Mouse (Mus musculus) midbrain, embryonic 13.5 days (tissue): ENCODE results near the gene Hsph1. TPM values are rescaled to one million over a fixed set of nuclear protein-coding genes. Genes with fewer than 3 reads are reported as not detected.

Experiments
- ATAC-seq: fragments of 200-750 bp; cut with Nextera tagmentation; 2 replicates; pipeline ENCODE4 v1.8.0; 2017; ENCODE audit warnings: mild to moderate bottlenecking, moderate TSS enrichment, moderate library complexity
- H3K27ac ChIP-seq: fragments of 300-500 bp; sonication (generic); 2 replicates; pipeline ENCODE4 v1.5.1; 2015; ENCODE audit warnings: inconsistent platforms, mild to moderate bottlenecking, moderate library complexity
- H3K27me3 ChIP-seq: fragments of 300-500 bp; sonication (generic); 2 replicates; pipeline ENCODE4 v1.6.1; 2015; ENCODE audit warnings: mild to moderate bottlenecking, inconsistent platforms
- H3K36me3 ChIP-seq: fragments of 300-500 bp; sonication (generic); 2 replicates; pipeline ENCODE4 v1.6.1; 2015; ENCODE audit warnings: mild to moderate bottlenecking, inconsistent platforms
- H3K4me1 ChIP-seq: fragments of 300-500 bp; sonication (generic); replicated peaks from 2 replicates; pipeline ENCODE4 v1.6.1; 2015; ENCODE audit warnings: inconsistent platforms
- H3K4me2 ChIP-seq: fragments of 300-500 bp; sonication (generic); replicated peaks from 2 replicates; pipeline ENCODE4 v1.6.1; 2015; ENCODE audit warnings: moderate library complexity, mild to moderate bottlenecking, inconsistent platforms
- H3K4me3 ChIP-seq: fragments of 300-500 bp; sonication (generic); replicated peaks from 2 replicates; pipeline ENCODE4 v1.5.1; 2015; ENCODE audit warnings: mild to moderate bottlenecking, inconsistent platforms
- H3K9ac ChIP-seq: fragments of 300-500 bp; sonication (generic); replicated peaks from 2 replicates; pipeline ENCODE4 v1.6.1; 2015; ENCODE audit warnings: mild to moderate bottlenecking, inconsistent platforms
- H3K9me3 ChIP-seq: fragments of 300-500 bp; sonication (generic); 2 replicates; pipeline ENCODE4 v1.6.1; 2016; ENCODE audit warnings: mild to moderate bottlenecking, inconsistent platforms
- WGBS: fragments of 180-500 bp; shearing (Covaris S2); methylation state at CpG from one replicate; pipeline ENCODE4 v1.1.7; 2015; 5-methylcytosine and 5-hydroxymethylcytosine counted together
- polyA plus RNA-seq: library from polyadenylated mRNA; unstranded; fragments of >200 nt; fragmentation: Nextera tagmentation; extraction: Ambion mirVana; gene quantifications from 2 replicates; pipeline ENCODE4 v1.2.1, GENCODE M21; 2015

Gene Hsph1
- polyA plus RNA-seq, 1 experiment from 2014 or later = 101 TPM

DNA sequence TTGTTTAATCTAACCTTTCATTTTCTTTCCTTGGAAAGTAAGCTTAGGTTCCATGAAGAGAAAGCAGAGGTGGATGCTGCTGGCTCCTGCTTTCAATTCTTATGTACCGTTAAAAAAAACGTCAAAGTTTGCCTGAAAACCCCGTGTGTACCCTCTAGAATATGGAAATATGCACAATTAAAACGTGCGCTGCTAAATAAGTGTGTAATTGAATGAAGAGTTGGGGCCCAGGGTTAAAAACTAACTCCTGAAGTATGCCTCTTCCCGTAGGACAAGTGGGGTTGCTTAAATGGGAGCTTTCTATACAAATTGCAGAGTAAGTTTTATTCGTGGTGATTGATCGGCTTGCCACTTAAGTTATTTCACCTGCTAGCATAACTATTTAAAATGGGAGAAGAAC, 1.1 kb upstream of the Hsph1 start:
- Histone ChIP-seq H3K9me3 (no peaks in the 10 kb centered on the region), H3K4me1 (peaks cover 31% of the 10 kb centered on the region), H3K27ac (no peak overlapping the region), H3K4me3 (peak overlapping the region; percentile 66), H3K27me3 (no peaks in the 10 kb centered on the region), H3K36me3 (peaks cover 14% of the 10 kb centered on the region), H3K9ac (peak overlapping the region; percentile 67; the same call in 1 of the 2 replicates), H3K4me2 (peak overlapping the region; percentile 96)
- ATAC-seq = no peak
- 54% methylated on average over 8 of the region's 8 CpGs for WGBS

DNA sequence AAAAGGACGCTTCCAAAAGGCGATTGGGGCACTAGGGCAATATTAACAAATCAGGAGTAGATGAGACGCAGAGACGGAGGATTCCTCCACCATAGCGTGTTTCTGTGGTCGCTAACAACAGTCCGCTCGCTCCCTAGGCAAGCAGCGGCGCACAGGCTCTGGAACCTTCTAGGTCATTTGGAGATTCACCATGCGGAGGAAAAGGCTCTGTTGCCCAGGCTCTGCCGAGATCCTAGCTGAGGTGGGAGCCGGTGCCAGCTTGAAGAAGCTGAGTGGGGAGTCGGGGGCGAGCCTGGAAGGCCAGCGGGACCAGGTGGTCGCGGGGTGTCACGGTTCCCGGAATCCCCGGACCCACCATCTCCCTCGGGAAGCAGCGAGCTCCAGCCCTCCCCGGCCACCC, 620 bp downstream of the Hsph1 start:
- peak overlapping the region; percentile 76 for H3K9ac ChIP-seq
- H3K4me1 ChIP-seq = peaks cover 31% of the 10 kb centered on the region
- H3K27me3 ChIP-seq = no peaks in the 10 kb centered on the region
- no peak for ATAC-seq
- WGBS = under 1% methylated on average over 24 of the region's 24 CpGs
- H3K36me3 ChIP-seq = peaks cover 32% of the 10 kb centered on the region
- H3K4me2 ChIP-seq = peak overlapping the region; percentile 96
- H3K9me3 ChIP-seq = no peaks in the 10 kb centered on the region
- peak overlapping the region; percentile 83 for H3K27ac ChIP-seq
- H3K4me3 ChIP-seq = peak overlapping the region; percentile 66

DNA sequence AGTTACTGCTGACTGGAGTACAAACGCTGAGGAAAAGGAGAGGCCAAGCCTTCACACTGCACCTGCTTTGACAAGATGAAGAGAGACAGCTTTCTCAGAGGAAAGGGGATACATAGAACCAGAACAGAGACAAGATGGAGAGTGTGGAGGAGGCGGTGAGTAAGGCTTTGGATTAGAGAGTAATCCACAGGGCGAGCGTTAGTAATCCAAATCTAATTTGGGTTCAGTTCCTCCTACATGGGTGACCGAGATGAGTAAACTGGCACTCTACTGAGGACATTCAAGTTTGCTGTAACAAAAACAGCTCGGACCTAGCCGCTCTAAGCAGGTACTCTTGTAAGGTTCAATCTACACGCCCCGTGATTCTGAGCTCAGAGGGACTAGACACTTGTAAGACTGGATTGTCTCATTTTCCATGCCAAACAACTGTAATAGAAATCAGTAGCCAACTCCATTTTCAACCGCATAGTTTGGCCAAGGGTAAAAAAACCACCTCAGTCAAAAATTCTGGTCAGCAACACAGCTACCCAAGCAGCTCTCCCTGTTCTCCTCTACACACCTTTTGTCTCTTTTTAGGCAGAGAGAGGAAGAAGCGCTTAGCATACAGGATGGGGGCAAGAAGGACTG, 1.7 kb downstream of the Hsph1 start:
- 73% methylated on average over 11 of the region's 11 CpGs for whole genome bisulfite sequencing
- Histone ChIP-seq H3K4me2 (peak overlapping the region; percentile 96), H3K27ac (no peak overlapping the region), H3K4me1 (peaks cover 31% of the 10 kb centered on the region), H3K9me3 (no peaks in the 10 kb centered on the region), H3K4me3 (peak overlapping the region; percentile 66), H3K36me3 (peaks cover 42% of the 10 kb centered on the region), H3K27me3 (no peaks in the 10 kb centered on the region), H3K9ac (peak overlapping the region; percentile 76)
- ATAC-seq = no peak

DNA sequence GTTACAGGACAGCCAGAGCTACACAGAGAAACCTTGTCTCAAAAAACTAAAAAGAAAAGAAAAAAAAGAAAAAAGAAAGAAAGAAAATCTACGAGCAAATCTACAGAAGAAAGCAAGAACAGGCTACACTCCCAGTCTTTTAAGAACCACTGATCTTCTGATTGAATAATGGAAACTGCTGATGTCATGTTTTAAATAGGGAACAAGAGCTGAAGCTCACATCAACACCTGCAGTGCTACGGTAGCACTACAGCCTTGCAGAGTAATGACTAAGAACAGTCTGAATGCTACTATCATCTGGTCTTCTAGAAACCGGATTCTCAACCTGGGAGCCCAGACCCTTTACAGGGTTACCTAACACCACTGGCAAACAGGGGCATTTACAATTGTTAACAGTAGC, 10.6 kb downstream of the Hsph1 start:
- Histone ChIP-seq H3K27me3 (no peaks in the 10 kb centered on the region), H3K27ac (no peak overlapping the region), H3K9ac (no peak overlapping the region), H3K4me2 (no peak overlapping the region), H3K9me3 (no peaks in the 10 kb centered on the region), H3K4me1 (no peaks in the 10 kb centered on the region), H3K4me3 (no peak overlapping the region), H3K36me3 (peaks cover 88% of the 10 kb centered on the region)
- ATAC-seq = no peak
- 90% methylated on average over 3 of the region's 3 CpGs for WGBS

DNA sequence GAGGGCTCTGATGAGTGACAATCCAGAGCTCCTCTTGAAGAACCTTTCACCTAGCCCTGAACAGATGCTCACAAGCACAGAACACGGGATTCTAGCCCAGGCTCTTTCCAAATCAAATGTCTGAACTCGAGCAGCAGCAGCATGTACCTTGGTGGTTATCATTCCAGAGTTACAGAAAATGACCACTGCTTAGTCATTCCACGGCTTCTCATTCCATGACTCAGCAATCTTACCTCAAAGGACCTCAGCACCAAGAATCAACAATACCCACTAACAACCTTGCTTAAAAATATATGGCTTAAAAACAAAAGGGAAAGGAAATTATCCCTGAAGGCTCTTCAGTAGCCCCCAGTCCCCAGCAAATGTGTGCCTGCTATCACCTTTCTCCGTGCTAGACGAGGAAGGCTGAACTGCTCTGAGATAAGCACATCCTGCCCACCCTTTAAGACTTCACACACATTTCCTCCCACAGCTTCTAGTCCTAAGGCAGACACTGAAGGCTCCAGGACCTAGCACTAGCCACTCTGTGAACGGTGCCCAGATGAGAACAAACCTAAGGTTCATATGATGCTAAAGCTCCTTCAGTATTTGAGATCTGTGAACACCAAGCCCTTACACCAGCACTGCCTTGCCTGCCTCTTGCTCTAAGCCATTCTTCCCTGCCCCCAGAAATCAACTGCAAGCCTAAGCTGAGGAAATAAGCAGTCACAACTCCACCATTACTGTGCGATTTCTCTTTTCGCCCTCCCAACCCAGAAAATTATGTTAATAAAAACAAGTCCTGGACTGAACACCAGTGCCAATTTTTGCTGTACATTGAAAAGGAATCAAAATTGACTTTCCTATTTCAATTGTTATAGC, 12.1 kb downstream of the Hsph1 start:
- no peak for ATAC-seq
- WGBS = 91% methylated on average over 8 of the region's 8 CpGs
- Histone ChIP-seq H3K4me2 (no peak overlapping the region), H3K27ac (no peak overlapping the region), H3K4me3 (no peak overlapping the region), H3K9ac (no peak overlapping the region), H3K4me1 (no peaks in the 10 kb centered on the region), H3K36me3 (peaks cover 88% of the 10 kb centered on the region), H3K9me3 (no peaks in the 10 kb centered on the region), H3K27me3 (no peaks in the 10 kb centered on the region)

DNA sequence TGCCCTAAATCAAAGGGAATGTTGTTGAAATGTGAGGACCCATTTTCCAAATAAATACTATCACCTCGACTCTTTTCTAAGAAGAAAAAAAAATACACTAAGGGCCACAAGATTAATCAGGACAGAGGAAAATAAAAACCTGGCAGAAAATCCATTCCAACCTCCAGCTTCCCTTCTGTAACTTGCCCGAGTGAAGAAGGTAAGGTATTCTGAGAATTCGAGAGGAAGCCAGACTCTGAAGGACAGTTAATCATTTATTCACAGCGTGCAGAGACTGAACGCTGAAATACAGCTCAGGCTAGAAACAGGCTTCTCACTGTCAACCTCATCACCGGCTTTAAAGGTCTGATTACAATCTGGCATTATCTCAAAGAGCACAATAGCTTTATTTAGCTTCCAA, 13.5 kb downstream of the Hsph1 start:
- H3K9ac ChIP-seq = 0 out of 2 replicates have a peak overlapping the region, but pooled peaks have one; percentile 11
- no peaks in the 10 kb centered on the region for H3K4me1 ChIP-seq
- no peaks in the 10 kb centered on the region for H3K27me3 ChIP-seq
- H3K4me3 ChIP-seq = no peak overlapping the region
- ATAC-seq = no peak
- no peak overlapping the region for H3K4me2 ChIP-seq
- H3K9me3 ChIP-seq = no peaks in the 10 kb centered on the region
- 84% methylated on average over 6 of the region's 6 CpGs for WGBS
- H3K36me3 ChIP-seq = peaks cover 92% of the 10 kb centered on the region
- no peak overlapping the region for H3K27ac ChIP-seq

DNA sequence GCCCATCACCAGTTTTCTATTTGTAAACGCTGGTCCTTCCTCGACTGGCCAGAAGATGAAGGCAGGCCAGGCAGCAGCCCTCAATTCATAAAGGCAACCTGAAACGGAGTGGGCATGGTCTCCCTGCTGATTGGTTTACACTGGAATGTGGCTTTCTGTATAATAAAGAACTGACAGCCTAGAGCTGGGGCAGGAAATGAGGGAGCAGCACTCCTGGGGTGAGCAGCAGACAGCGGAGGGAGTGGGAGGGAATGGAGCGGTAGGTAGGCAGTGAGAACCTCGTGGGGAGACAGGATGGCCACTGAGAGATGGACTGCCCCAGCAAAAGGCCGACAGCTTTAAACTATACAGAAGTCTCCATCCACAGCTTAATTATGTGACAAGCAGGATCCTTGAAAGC, 14.0 kb downstream of the Hsph1 start:
- 81% methylated on average over 7 of the region's 7 CpGs for WGBS
- Histone ChIP-seq H3K4me2 (no peak overlapping the region), H3K9ac (0 out of 2 replicates have a peak overlapping the region, but pooled peaks have one; percentile 11), H3K36me3 (peaks cover 92% of the 10 kb centered on the region), H3K27me3 (no peaks in the 10 kb centered on the region), H3K9me3 (no peaks in the 10 kb centered on the region), H3K4me1 (no peaks in the 10 kb centered on the region), H3K27ac (no peak overlapping the region), H3K4me3 (no peak overlapping the region)
- ATAC-seq = no peak

DNA sequence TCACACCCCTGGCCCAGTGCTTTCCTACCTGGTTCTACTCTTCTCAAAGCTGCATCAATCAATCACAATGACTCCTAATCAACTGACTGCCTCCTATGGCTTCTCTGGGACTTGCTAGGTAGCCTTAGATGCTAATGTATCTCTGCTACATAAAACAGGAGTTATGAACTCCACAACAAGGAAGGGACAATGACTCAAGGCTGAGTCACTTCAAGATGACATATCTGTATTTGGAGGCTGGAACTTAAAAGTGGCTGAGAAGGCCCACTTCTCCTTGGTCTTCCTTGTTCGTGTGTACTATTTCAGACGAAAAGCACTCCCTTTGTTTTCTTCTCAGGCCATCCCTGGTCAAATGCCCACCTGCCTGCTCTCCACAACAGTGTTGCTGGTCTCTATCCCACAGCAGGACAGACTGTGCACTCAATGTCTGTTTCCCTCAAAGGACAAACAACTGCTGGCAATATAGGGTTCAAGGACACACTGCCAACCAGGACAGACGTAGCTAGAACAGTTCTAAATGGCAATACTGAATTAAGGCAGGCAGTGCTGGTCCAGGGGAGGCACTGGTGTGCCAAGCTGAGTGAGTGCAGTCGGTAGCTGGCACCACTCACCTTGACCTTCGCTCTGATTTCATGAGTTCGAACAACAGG, 18.3 kb downstream of the Hsph1 start:
- no peak overlapping the region for H3K27ac ChIP-seq
- no peak overlapping the region for H3K4me3 ChIP-seq
- no peak for ATAC-seq
- WGBS = 92% methylated on average over 6 of the region's 6 CpGs
- H3K4me1 ChIP-seq = 0 out of 2 replicates have a peak, but pooled peaks cover 1% of the 10 kb centered on the region
- H3K9me3 ChIP-seq = no peaks in the 10 kb centered on the region
- H3K9ac ChIP-seq = no peak overlapping the region
- no peak overlapping the region for H3K4me2 ChIP-seq
- H3K27me3 ChIP-seq = no peaks in the 10 kb centered on the region
- peaks cover 82% of the 10 kb centered on the region for H3K36me3 ChIP-seq

DNA sequence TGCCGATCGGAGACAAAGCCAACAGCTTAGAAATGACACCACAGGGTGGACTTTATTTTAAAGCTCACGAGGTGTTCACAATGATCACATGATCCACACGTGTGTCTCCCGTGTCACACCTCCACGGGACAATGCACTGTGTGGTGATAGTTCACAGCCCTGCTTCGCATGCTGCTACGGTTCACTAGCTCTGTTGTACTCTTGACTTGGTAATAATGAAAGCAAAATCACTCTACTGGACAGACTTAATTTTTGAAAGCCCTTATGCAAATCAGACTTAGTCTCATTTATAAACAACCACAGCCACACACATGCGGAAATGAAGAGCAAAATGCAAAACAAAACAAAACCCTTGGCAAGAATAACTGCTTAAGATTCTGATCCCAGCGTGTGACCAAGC, 19.4 kb downstream of the Hsph1 start:
- Histone ChIP-seq H3K4me2 (no peak overlapping the region), H3K27me3 (no peaks in the 10 kb centered on the region), H3K36me3 (peaks cover 72% of the 10 kb centered on the region), H3K27ac (no peak overlapping the region), H3K9me3 (no peaks in the 10 kb centered on the region), H3K9ac (no peak overlapping the region), H3K4me1 (peaks cover 10% of the 10 kb centered on the region; the same call in 1 of the 2 replicates), H3K4me3 (no peak overlapping the region)
- WGBS = 84% methylated on average over 10 of the region's 10 CpGs
- no peak for ATAC-seq

DNA sequence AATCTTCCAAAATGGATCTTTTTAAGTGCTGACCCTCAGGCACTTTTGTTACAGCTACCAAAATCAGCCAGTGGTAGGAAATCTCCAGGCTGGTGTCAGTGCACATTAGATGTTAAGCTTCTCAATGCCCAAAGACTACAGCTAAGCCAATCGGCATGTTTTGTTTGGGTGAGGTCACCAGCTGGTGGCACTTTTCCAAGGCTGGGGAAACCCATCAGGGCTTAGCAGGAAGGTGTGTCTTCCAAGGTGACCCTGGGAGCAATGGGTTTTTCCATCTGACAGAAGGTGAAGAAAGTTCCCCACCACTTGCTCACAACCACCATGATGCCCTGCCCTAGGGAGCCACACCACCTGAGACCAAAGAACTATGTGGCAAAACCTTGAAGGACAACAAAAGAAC, 20.0 kb downstream of the Hsph1 start:
- no peak overlapping the region for H3K9ac ChIP-seq
- 85% methylated on average over 1 of the region's 1 CpGs for WGBS
- no peaks in the 10 kb centered on the region for H3K9me3 ChIP-seq
- H3K27ac ChIP-seq = no peak overlapping the region
- peaks cover 66% of the 10 kb centered on the region for H3K36me3 ChIP-seq
- peaks cover 16% of the 10 kb centered on the region; the same call in 1 of the 2 replicates for H3K4me1 ChIP-seq
- H3K27me3 ChIP-seq = no peaks in the 10 kb centered on the region
- ATAC-seq = no peak
- no peak overlapping the region for H3K4me3 ChIP-seq
- H3K4me2 ChIP-seq = no peak overlapping the region

DNA sequence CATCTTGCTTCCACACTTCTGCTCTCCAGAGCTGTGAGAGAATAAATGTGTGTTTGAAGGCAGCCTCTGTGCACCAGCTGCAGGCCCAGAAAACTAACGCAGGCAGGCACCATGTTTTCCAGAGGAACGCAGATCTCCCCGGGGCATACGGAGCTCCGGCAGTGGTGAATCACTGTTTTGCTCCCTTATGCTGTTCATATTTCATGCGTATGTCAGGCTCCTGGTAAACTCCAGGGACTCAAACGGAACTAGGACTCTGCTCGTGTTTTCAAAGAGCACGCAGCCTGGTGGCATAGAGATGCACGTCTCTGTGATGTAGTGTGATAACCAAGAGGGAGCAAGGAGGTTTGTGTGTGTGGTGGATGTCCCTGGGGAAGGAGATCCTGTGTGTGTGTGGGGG, 23.4 kb downstream of the Hsph1 start:
- Histone ChIP-seq H3K4me1 (peaks cover 16% of the 10 kb centered on the region; the same call in 1 of the 2 replicates), H3K27ac (peak overlapping the region; percentile 51; the same call in 1 of the 2 replicates), H3K4me3 (no peak overlapping the region), H3K9ac (no peak overlapping the region), H3K9me3 (no peaks in the 10 kb centered on the region), H3K4me2 (no peak overlapping the region), H3K27me3 (no peaks in the 10 kb centered on the region), H3K36me3 (peaks cover 33% of the 10 kb centered on the region)
- ATAC-seq = 0 out of 2 replicates have a peak, but pooled peaks have one; percentile 20
- WGBS = 58% methylated on average over 10 of the region's 10 CpGs

DNA sequence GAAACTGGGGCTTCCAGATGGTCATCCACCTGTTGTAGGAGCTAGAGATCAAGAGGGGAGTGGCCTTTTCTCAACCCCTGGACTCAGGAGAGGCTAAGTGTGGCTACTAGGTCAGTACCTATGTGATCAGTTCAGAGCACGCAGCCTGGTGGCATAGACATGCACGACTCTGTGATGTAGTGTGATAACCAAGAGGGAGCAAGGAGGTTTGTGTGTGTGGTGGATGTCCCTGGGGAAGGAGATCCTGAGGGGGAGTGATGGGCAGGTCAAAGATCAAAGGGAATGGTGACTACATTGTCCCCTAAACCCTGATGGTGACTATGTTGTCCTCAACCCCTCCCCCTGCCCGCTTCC, 24.0 kb downstream of the Hsph1 start:
- H3K27me3 ChIP-seq = no peaks in the 10 kb centered on the region
- H3K4me1 ChIP-seq = peaks cover 16% of the 10 kb centered on the region; the same call in 1 of the 2 replicates
- ATAC-seq = 0 out of 2 replicates have a peak, but pooled peaks have one; percentile 53
- H3K9ac ChIP-seq = no peak overlapping the region
- WGBS = 93% methylated on average over 3 of the region's 3 CpGs
- no peak overlapping the region for H3K4me3 ChIP-seq
- H3K27ac ChIP-seq = 0 out of 2 replicates have a peak overlapping the region, but pooled peaks have one; percentile 51
- H3K4me2 ChIP-seq = no peak overlapping the region
- H3K9me3 ChIP-seq = no peaks in the 10 kb centered on the region
- H3K36me3 ChIP-seq = peaks cover 27% of the 10 kb centered on the region
